Comparison of ENCODE assay signal across 20 mouse cellular contexts in genomic region chr16:97083694-97084093, GRCm38 (mm10).
"Had no signal": no experiment of that assay in that cellular context is flagged by ENCODE, and none has a peak within 500 bp of the region (broad histone marks: within the 10 kb centered on the region; RNA-seq: fewer than 3 reads in every experiment).

No protein-coding gene starts in this region.

- H3K36me3 ChIP-seq: limb, embryonic 12.5 days; limb, embryonic 15.5 days; midbrain, embryonic 10.5 days; midbrain, embryonic 13.5 days; neural tube, embryonic 13.5 days had no signal

- H3K9ac ChIP-seq: limb, embryonic 12.5 days; limb, embryonic 15.5 days; liver, embryonic 14.5 days; liver, postnatal 0 days; lung, embryonic 14.5 days; midbrain, embryonic 13.5 days; neural tube, embryonic 13.5 days had no signal

- H3K4me1 ChIP-seq: limb, embryonic 12.5 days; limb, embryonic 15.5 days; megakaryocyte, embryonic 14.5 days; midbrain, embryonic 10.5 days; midbrain, embryonic 13.5 days; neural tube, embryonic 13.5 days had no signal

- ATAC-seq: liver, postnatal 0 days; lung, postnatal 0 days; midbrain, embryonic 13.5 days; midbrain, embryonic 16.5 days had no signal

- H3K27ac ChIP-seq: kidney, postnatal 0 days; limb, embryonic 12.5 days; limb, embryonic 15.5 days; liver, embryonic 14.5 days; macrophage; midbrain, embryonic 10.5 days; midbrain, embryonic 13.5 days; neural tube, embryonic 13.5 days had no signal

- H3K4me3 ChIP-seq: limb, embryonic 12.5 days; limb, embryonic 15.5 days; megakaryocyte, embryonic 14.5 days; midbrain, embryonic 10.5 days; midbrain, embryonic 13.5 days; myocyte; neural tube, embryonic 13.5 days had no signal

- H3K9me3 ChIP-seq: limb, embryonic 12.5 days; limb, embryonic 15.5 days; megakaryocyte, embryonic 14.5 days; midbrain, embryonic 10.5 days; midbrain, embryonic 13.5 days; neural tube, embryonic 13.5 days had no signal

- H3K4me2 ChIP-seq: limb, embryonic 12.5 days; limb, embryonic 15.5 days; liver, embryonic 11.5 days; lung, embryonic 14.5 days; midbrain, embryonic 13.5 days; neural tube, embryonic 13.5 days had no signal

- H3K27me3 ChIP-seq: limb, embryonic 15.5 days; megakaryocyte, embryonic 14.5 days; midbrain, embryonic 13.5 days; neural tube, embryonic 13.5 days had no signal

- DNase-seq: kidney, postnatal 25 days; left cerebral cortex, postnatal 4 days; liver, postnatal 0 days; lung, embryonic 14.5 days; thymus, adult 2 months; thymus, postnatal 14 days; thymus, postnatal 4 days had no signal
